Mouse (Mus musculus): ENCODE data around the gene Ssx2ip. TPM values are rescaled to one million over a fixed set of nuclear protein-coding genes. Genes with fewer than 3 reads are reported as not detected.

The Ssx2ip gene
- polyA plus RNA-seq, 1 experiment from 2014 or later, result 14.4 TPM

- Histone ChIP-seq H3K9ac (no peak overlapping the region), H3K9me3 (peaks cover 5% of the 10 kb centered on the region; the same call in 1 of the 2 replicates), H3K4me2 (no peak overlapping the region), H3K27ac (peak overlapping the region; percentile 35; the same call in 1 of the 2 replicates), H3K36me3 (no peaks in the 10 kb centered on the region), H3K27me3 (peaks cover 48% of the 10 kb centered on the region), H3K4me1 (replicated peaks) (peaks cover 10% of the 10 kb centered on the region), H3K4me3 (no peak overlapping the region)
- peak; percentile 72 for ATAC-seq (ENCODE audit: low FRiP score)
- 9% methylated on average over 9 of the region's 9 CpGs for WGBS
Measured at GRCm38 (mm10) chr3:146379740-146380466, 24.5 kb upstream of the Ssx2ip start.

- ATAC-seq (ENCODE audit: low FRiP score), result no peak
- peaks cover 5% of the 10 kb centered on the region; the same call in 1 of the 2 replicates for H3K9me3 ChIP-seq
- no peak overlapping the region for H3K4me3 ChIP-seq
- peaks cover 48% of the 10 kb centered on the region for H3K27me3 ChIP-seq
- no peaks in the 10 kb centered on the region for H3K36me3 ChIP-seq
- no peak overlapping the region for H3K27ac ChIP-seq
- no peak overlapping the region for H3K4me2 ChIP-seq
- peaks cover 6% of the 10 kb centered on the region for H3K4me1 ChIP-seq (replicated peaks)
- 87% methylated on average over 2 of the region's 2 CpGs for whole genome bisulfite sequencing
- no peak overlapping the region for H3K9ac ChIP-seq
Measured at GRCm38 (mm10) chr3:146380874-146381273, 23.6 kb upstream of the Ssx2ip start.

- no peak overlapping the region for H3K4me3 ChIP-seq
- no peak for ATAC-seq (ENCODE audit: low FRiP score)
- 92% methylated on average over 9 of the region's 9 CpGs for WGBS
Measured at GRCm38 (mm10) chr3:146381471-146381870, 23.0 kb upstream of the Ssx2ip start.

GRCm38 (mm10) chr3:146386800-146387199 lies 17.6 kb upstream of the Ssx2ip start:
- no peak for ATAC-seq (ENCODE audit: low FRiP score)
- Histone ChIP-seq H3K4me3 (no peak overlapping the region), H3K9me3 (peaks cover 5% of the 10 kb centered on the region; the same call in 1 of the 2 replicates), H3K36me3 (no peaks in the 10 kb centered on the region), H3K4me2 (no peak overlapping the region), H3K27me3 (peaks cover 36% of the 10 kb centered on the region), H3K9ac (no peak overlapping the region), H3K4me1 (replicated peaks) (no peaks in the 10 kb centered on the region), H3K27ac (no peak overlapping the region)
- WGBS, result 87% methylated on average over 3 of the region's 3 CpGs

More at GRCm38 (mm10) chr3:146381471-146381870, 23.0 kb upstream of the Ssx2ip start:
- Histone ChIP-seq H3K27ac (no peak overlapping the region), H3K9ac (no peak overlapping the region), H3K27me3 (peaks cover 48% of the 10 kb centered on the region), H3K4me1 (replicated peaks) (peaks cover 6% of the 10 kb centered on the region; the same call in 1 of the 2 replicates), H3K36me3 (no peaks in the 10 kb centered on the region), H3K9me3 (peaks cover 5% of the 10 kb centered on the region; the same call in 1 of the 2 replicates), H3K4me2 (no peak overlapping the region)

GRCm38 (mm10) chr3:146392656-146393321 lies 11.7 kb upstream of the Ssx2ip start:
- H3K9ac ChIP-seq, result no peak overlapping the region
- H3K27me3 ChIP-seq, result peaks cover 17% of the 10 kb centered on the region; the same call in 1 of the 2 replicates
- H3K9me3 ChIP-seq, result no peaks in the 10 kb centered on the region
- H3K36me3 ChIP-seq, result no peaks in the 10 kb centered on the region
- H3K4me1 ChIP-seq (replicated peaks), result no peaks in the 10 kb centered on the region
- no peak overlapping the region for H3K27ac ChIP-seq
- 0 out of 2 replicates have a peak overlapping the region, but pooled peaks have one; percentile 3 for H3K4me2 ChIP-seq
- H3K4me3 ChIP-seq, result no peak overlapping the region
- ATAC-seq (ENCODE audit: low FRiP score), result no peak
- 75% methylated on average over 19 of the region's 19 CpGs for WGBS

- no peak overlapping the region for H3K4me3 ChIP-seq
- no peak overlapping the region for H3K9ac ChIP-seq
- H3K27ac ChIP-seq, result no peak overlapping the region
- H3K9me3 ChIP-seq, result no peaks in the 10 kb centered on the region
- ATAC-seq (ENCODE audit: low FRiP score), result no peak
- no peak overlapping the region for H3K4me2 ChIP-seq
- 35% methylated on average over 7 of the region's 7 CpGs for WGBS
- H3K4me1 ChIP-seq (replicated peaks), result no peaks in the 10 kb centered on the region
- peaks cover 14% of the 10 kb centered on the region; the same call in 1 of the 2 replicates for H3K27me3 ChIP-seq
- H3K36me3 ChIP-seq, result no peaks in the 10 kb centered on the region
Measured at GRCm38 (mm10) chr3:146393641-146394100, 10.8 kb upstream of the Ssx2ip start.

- ATAC-seq (ENCODE audit: low FRiP score), result no peak
- H3K9me3 ChIP-seq, result no peaks in the 10 kb centered on the region
- no peak overlapping the region for H3K4me2 ChIP-seq
- H3K4me1 ChIP-seq (replicated peaks), result no peaks in the 10 kb centered on the region
- 85% methylated on average over 6 of the region's 6 CpGs for WGBS
- no peak overlapping the region for H3K9ac ChIP-seq
- H3K27me3 ChIP-seq, result 0 out of 2 replicates have a peak, but pooled peaks cover 7% of the 10 kb centered on the region
- H3K4me3 ChIP-seq, result no peak overlapping the region
- H3K27ac ChIP-seq, result no peak overlapping the region
- no peaks in the 10 kb centered on the region for H3K36me3 ChIP-seq
Measured at GRCm38 (mm10) chr3:146396256-146396655, 8.2 kb upstream of the Ssx2ip start.

- ATAC-seq (ENCODE audit: low FRiP score), result no peak
- Histone ChIP-seq H3K36me3 (no peaks in the 10 kb centered on the region), H3K9me3 (no peaks in the 10 kb centered on the region), H3K9ac (no peak overlapping the region), H3K27ac (no peak overlapping the region), H3K4me1 (replicated peaks) (no peaks in the 10 kb centered on the region), H3K4me3 (no peak overlapping the region), H3K27me3 (0 out of 2 replicates have a peak, but pooled peaks cover 7% of the 10 kb centered on the region), H3K4me2 (no peak overlapping the region)
- WGBS, result 98% methylated on average over 1 of the region's 1 CpGs
Measured at GRCm38 (mm10) chr3:146396934-146397333, 7.5 kb upstream of the Ssx2ip start.

GRCm38 (mm10) chr3:146397847-146398246 lies 6.6 kb upstream of the Ssx2ip start:
- Histone ChIP-seq H3K9ac (no peak overlapping the region), H3K4me3 (no peak overlapping the region), H3K27ac (no peak overlapping the region), H3K9me3 (0 out of 2 replicates have a peak, but pooled peaks cover 8% of the 10 kb centered on the region), H3K27me3 (0 out of 2 replicates have a peak, but pooled peaks cover 7% of the 10 kb centered on the region), H3K4me1 (replicated peaks) (no peaks in the 10 kb centered on the region), H3K36me3 (no peaks in the 10 kb centered on the region), H3K4me2 (no peak overlapping the region)
- no peak for ATAC-seq (ENCODE audit: low FRiP score)
- WGBS, result 96% methylated on average over 4 of the region's 4 CpGs

GRCm38 (mm10) chr3:146399203-146399602 lies 5.2 kb upstream of the Ssx2ip start:
- Histone ChIP-seq H3K27me3 (0 out of 2 replicates have a peak, but pooled peaks cover 7% of the 10 kb centered on the region), H3K9ac (no peak overlapping the region), H3K27ac (no peak overlapping the region), H3K36me3 (no peaks in the 10 kb centered on the region), H3K4me3 (no peak overlapping the region), H3K4me1 (replicated peaks) (peaks cover 5% of the 10 kb centered on the region; the same call in 1 of the 2 replicates), H3K9me3 (0 out of 2 replicates have a peak, but pooled peaks cover 8% of the 10 kb centered on the region), H3K4me2 (no peak overlapping the region)
- no peak for ATAC-seq (ENCODE audit: low FRiP score)
- WGBS, result 84% methylated on average over 5 of the region's 5 CpGs

GRCm38 (mm10) chr3:146403770-146404169 lies 672 bp upstream of the Ssx2ip start:
- no peak for ATAC-seq (ENCODE audit: low FRiP score)

More at GRCm38 (mm10) chr3:146403770-146404169, 672 bp upstream of the Ssx2ip start:
- Histone ChIP-seq H3K9me3 (0 out of 2 replicates have a peak, but pooled peaks cover 8% of the 10 kb centered on the region), H3K4me3 (peak overlapping the region; percentile 88), H3K27me3 (0 out of 2 replicates have a peak, but pooled peaks cover 4% of the 10 kb centered on the region), H3K36me3 (no peaks in the 10 kb centered on the region), H3K4me1 (replicated peaks) (peaks cover 36% of the 10 kb centered on the region), H3K4me2 (peak overlapping the region; percentile 85), H3K9ac (peak overlapping the region; percentile 76), H3K27ac (peak overlapping the region; percentile 88)
- WGBS, result 52% methylated on average over 3 of the region's 3 CpGs
